Mouse (Mus musculus) spleen, adult 2 months (tissue): Measurements from ENCODE around the gene Armc12.

Experiments used
- CTCF ChIP-seq: fragments of 200-500 bp; IDR thresholded peaks from 2 replicates; pipeline ENCODE4 v1.5.1; 2011; ENCODE audit warnings: mild to moderate bottlenecking, inconsistent platforms; ENCODE audit not compliant: insufficient read depth, insufficient read length, insufficient replicate concordance; ENCODE audit errors: extremely low read depth
- POLR2A ChIP-seq: fragments of 200-500 bp; IDR thresholded peaks from 2 replicates; pipeline ENCODE4 v1.6.1; 2011; ENCODE audit warnings: low read depth, low read length, inconsistent platforms

- TF ChIP-seq CTCF: no peak
- peak; percentile 78 for TF ChIP-seq POLR2A
Measured at GRCm38 (mm10) chr17:28485977-28486400, 44.6 kb upstream of the Armc12 start.
